Mouse (Mus musculus): Measurements from ENCODE around the gene Il17re.

Gene Il17re

DNA sequence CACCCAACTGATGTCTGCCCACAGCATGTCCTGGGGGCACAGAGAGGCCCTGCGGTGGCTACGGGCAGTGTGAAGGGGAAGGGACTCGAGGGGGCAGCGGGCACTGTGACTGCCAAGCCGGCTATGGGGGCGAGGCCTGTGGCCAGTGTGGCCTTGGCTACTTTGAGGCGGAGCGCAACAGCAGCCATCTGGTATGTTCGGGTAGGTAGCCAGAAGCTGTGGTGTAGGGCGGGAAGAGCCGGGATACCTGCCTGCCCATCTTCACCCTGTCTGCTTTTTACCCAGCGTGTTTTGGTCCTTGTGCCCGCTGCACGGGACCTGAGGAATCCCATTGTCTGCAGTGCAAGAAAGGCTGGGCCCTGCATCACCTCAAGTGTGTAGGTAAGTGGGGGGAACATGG, 31.1 kb downstream of the Il17re start:
- DNase-seq (ENCODE audit: low spot score in 2 of 2) = no peak

DNA sequence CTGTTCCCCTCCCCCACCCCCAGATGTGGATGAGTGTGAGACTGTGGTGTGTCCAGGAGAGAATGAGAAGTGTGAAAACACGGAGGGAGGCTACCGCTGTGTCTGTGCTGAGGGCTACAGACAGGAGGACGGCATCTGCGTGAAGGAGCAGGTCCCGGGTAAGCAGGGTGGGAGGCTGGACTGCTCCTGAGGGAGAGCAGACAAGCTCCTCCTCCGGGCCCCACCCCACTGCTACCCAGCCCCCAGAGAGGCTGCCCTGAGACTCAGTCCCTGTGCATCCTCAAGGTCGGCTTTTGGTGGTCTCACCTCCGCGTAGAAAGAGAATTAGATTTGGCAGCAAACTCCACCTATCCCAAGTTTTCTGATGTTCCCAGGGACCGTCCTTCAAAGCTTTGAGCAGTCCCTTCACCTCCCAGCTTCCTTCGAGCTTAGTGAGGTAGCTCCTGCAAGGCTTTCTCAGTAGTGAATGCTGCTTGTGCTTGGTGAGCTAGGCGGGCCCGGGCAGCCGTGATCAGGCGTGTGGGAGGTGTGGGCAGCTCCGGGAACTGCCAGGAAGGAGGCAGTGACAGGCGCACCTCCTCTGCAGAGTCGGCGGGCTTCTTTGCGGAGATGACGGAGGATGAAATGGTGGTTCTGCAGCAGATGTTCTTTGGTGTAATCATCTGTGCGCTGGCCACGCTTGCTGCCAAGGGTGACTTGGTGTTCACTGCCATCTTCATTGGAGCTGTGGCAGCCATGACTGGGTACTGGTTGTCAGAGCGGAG, 34.0 kb downstream of the Il17re start:
- DNase-seq (ENCODE audit: low spot score in 2 of 2) = peak in 1 of 2 experiments; percentile 41

DNA sequence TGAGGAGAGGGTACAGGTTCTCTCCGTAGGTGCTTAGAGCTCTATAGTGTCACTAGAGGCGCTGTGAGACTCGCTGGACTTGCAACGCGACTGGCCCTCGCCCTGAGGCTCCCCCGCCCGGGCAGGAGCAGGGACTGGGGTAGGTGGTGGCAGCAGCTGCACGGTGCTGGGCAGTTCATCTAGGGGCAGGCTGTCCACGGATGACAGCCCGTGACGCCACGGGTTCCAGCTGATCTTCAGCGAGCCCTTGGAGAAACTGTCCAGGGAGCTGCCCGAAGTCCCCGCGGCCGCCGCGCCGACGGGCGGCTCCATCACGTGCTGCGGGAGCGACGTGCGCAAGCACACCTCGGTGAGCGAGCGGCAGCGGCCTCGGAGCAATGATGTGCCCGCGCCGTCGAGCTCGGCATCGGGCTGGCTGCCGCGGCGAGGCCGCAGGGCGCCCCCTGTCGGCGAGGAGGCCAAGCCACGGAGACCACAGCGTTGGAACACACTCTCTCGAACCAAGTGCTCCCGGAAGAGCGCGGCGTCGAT, 36.0 kb downstream of the Il17re start:
- peak in 1 of 2 experiments; percentile 60 for DNase-seq (ENCODE audit: low spot score in 2 of 2)

DNA sequence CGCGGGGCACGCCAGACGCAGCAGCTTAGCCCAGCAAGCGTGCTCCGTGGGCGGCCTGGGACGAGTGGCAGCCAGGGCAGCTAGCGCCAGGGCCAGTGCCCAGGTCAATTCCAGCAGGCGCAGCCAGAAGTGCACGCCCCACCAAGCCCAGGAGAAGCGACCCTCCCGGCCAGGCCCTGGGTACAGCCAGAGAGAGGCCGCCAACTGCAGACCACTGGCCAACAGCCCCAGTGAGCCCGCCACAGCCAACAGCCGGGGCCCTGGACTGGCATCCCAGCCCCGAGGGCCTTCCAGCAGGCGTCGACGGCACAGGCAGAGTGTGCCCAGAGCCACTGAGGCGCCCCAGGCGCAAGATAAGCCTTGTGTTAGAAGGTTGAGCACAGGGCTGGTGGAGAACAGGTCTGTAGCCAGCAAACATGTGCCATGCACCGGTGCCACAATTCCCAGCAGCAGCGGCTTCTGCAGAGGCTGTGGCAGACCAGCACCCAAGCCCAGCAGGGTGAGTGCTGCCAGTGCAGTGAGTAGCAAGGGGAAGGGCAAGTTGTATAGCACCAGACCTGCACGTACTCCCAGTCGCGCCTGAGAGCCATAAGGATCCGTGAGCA, 36.9 kb downstream of the Il17re start:
- no peak for DNase-seq (ENCODE audit: low spot score in 2 of 2)

DNA sequence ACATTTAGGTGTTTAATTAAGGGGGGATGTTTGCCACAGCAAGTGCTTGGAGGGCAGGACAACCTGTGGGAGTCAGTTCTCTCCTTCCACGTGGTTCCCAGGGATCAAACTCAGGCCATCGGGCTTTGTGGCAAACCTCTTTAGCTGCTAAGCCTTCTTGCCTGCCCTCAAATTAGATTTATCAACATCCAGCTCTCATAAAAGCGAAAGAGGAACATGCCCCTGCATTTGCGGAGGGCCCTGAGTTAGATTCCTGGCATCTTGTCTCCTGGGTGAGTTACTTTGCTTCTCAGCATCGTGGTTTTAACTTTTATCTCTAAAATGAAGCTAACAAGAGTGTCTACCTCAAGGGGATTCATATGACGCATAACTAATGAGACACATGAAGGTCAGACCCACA, 41.1 kb downstream of the Il17re start:
- DNase-seq (ENCODE audit: low spot score in 2 of 2) = no peak

DNA sequence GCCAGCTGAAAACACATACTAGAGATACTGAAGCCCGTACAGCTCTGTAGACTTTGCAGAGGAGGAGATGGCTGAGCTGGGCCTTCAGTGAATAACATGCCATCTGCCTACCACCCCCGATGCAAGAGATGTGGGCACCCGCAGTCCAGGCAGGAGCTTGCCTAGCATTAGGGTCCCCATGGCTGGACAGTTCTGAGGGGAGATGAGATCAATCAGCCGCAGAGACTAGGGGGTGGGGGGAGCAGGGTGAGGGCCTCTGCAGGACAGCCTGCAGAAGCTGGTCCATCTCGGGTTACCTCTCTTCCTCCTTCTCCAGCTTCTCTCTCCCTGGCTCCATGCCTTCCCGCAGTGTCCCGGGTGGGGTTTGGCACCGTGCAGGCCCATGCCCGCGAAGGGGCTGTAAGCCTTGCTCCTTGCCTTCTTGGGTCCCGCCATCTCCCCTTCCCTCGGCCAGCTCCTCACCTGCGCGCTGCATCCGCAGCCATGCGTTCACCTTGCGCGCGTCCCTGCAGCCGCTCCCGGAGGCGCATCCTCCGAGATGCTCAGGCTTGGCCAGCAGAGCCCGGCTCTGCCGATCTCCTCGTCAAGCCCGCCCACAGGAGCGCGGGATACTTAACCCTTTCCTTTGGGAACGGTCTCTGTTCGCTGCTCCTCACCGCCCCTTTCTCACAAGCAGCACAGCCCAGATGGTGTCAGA, 43.3 kb downstream of the Il17re start, which contains the start of gene Prrt3:
TSS of gene Prrt3 (minus strand) at position 544 of the 697 bp plus-strand sequence.
- peak; percentile 61 to 69 for DNase-seq (ENCODE audit: low spot score in 2 of 2)

DNA sequence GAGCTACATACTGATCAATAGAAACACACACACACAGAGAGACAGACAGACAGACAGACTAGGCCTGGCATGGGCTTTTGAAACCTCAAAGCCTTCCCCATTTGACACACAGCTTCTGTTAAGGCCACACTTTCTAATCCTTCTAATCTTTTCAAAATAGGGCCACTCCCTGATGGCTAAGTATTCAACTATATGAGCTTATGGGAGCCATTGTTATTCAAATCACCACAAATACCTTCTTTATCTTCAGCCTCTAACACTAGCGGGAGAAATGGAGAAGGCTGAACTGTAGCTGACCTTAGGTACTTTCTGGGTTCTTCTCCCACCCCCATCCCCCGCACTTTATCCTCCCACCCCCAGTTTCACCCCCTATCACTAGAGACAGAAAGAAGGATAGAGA, 44.5 kb downstream of the Il17re start:
- DNase-seq (ENCODE audit: low spot score in 2 of 2) = no peak

DNA sequence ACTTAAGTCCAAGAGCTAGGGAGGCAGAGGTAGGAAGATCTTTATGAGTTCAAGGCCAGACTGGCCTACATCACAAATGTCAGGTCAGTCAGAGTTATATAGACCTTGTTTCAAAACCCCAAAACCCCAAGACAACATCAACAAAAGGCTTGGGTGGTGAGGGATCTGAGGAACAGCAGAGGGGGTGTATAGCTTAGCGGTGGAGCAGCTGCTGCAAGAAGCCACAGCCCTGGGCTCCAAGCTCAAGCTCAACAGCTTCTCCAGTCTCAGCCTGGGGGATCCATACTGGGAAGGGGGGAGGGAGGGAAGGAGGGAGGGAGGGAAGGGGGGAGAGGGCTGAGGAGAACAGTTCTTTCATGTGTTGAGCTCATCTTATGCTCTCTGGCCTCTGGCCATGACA, 47.4 kb downstream of the Il17re start:
- DNase-seq (ENCODE audit: low spot score in 2 of 2) = no peak

DNA sequence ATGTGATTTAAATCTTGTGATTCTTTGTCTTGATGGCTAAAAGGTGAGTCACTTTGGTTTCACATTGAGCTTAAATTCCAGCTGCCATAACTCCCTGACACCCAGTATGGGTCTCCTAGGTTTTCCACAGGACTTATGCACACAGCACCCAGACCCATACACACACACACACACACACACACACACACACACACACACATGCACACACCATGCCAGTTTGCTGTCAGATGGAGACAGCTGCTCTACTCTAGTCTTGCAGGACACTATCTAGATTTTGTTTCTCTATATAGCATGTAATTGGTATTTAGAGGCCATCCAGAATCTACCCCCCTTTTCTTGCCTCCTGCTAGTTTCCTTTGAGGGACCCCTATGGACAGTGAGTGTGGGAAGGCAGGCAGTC, 48.8 kb downstream of the Il17re start:
- no peak for DNase-seq (ENCODE audit: low spot score in 2 of 2)

DNA sequence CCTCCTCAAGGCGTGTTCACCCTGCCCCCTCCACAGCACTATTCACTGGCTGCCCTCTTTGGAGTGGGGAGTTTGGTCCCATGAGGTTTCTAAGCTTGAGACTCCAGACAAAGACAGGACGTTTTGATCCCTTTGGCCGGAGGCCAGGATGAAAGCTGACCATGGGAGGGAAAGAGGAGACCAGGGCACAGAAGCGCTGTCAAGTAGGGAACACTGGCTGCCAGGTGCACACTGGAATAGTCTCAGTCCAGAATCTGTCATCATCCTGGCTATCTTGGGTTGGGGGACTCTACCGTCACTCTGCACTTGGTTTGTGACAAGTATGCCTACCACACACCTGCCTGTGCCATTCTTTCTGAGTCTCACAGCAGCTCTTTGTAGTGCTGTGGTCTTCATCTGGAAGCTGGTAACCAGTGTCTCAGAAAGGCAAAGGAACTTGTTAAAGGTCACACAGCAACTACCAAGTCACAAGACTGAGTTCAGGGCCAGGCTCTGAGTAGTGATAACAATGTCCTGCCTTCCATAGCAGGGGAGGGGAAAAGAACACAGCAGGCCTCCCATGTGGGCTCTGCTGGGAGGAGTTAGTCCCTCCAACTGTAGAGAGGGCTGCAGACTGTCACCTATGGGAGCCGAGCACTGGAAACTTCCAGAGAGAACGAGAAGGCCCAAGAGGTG, 50.1 kb downstream of the Il17re start:
- DNase-seq (ENCODE audit: low spot score in 2 of 2) = no peak

DNA sequence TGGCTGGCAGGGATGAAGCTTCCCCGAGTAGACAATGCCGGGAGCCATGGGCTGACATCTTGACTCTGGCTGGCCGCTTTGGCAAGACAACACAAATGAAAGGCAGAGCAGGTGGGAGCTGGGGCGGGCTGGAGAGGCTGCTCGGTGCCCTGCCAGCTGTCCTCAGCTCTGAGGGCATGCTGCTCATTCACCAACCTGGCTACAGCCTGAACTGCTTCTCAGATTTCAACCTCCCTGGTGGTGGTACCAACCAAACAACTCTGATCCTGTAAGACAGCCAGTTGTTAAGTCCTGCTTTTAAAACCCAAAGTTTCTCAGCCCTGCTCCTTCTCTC, 50.6 kb downstream of the Il17re start:
- no peak for DNase-seq (ENCODE audit: low spot score in 2 of 2)

DNA sequence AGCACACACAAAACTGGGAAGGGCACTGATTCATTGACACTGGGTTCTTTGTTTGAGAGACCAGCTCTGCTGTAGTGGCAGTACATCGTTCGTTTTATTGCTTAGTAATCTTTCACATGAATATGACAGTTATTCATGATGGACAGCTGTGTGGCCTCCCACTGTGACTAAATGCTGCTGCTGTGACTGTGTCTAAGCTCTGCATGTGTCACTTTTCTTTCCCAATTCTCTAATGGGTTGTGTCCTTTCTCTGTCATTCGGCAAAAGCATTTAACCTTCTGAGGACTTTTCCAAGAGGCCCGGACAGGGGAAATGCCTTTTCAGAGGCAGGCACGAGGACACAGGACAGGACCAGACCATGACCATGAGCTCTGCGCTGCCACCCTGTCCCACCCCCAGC, 55.7 kb downstream of the Il17re start:
- no peak for DNase-seq (ENCODE audit: low spot score in 2 of 2)

DNA sequence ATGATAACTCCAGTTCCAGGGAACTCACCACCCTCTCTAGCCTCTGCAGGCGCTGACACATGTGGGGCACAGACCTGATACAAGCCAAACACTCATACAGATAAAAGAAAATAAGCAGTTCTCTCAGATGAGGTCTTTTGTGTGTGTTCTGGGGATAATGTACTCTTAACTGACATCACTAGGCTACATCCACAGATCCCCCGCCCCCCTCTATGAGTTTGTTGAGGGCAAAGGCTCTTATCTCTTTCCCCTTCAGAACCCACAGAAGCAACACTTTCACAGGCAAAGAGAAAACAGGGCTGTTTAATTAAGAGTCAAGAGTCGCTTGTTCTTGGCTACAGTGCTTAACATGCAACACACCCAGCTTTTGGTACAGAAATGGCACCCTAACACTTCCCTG, 56.3 kb downstream of the Il17re start:
- DNase-seq (ENCODE audit: low spot score in 2 of 2) = no peak

DNA sequence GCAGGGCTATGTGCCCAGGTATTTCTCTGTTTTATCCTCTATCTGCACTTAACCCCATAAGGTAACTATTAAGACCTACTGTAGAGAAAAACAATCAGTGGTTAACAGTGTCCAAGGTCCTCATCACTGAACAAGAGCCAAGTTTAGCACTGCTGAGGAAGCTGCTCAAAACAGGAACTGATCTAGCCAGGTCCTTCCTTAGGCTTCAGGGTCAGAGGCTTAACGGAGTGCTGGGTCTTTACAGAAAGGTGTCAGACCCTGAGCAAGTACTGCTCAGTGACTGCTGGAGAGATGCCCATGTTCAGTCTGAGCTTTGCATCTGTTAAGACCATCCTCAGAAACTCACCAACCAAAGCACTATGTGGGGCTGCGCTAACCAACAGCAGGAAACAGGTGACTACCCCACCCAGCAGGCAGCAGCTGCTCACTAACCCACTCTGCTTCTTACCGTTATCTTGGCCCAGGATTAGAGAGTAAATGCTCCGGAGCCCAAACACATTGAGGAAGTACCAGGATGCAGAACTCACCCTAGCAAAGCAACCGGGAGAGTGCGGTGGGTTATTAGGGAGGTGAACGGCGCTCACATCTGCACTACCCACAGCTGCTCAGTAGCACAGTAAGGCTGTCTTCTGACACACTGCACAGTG, 59.3 kb downstream of the Il17re start:
- DNase-seq (ENCODE audit: low spot score in 2 of 2) = no peak
